Mouse (Mus musculus) embryonic facial prominence, embryonic 15.5 days (tissue): ENCODE measurements at regions not wholly inside any gene's neighbourhood (a gene's known extent, or its start where the extent isn't known, plus 50 kb on each side); places are given as distances from the start of the nearest gene placed in this dataset.

Source experiments
- ATAC-seq: fragments of 200-750 bp; cut with Nextera tagmentation; 2 replicates; pipeline ENCODE4 v1.8.0; 2017; ENCODE audit warnings: low read depth, moderate TSS enrichment; ENCODE audit not compliant: insufficient number of reproducible peaks, low FRiP score, low TSS enrichment
- H3K27ac ChIP-seq: fragments of 300-500 bp; sonication (generic); replicated peaks from 2 replicates; pipeline ENCODE4 v1.5.1; 2015; ENCODE audit warnings: mild to moderate bottlenecking, inconsistent platforms
- H3K27me3 ChIP-seq: fragments of 300-500 bp; sonication (generic); 2 replicates; pipeline ENCODE4 v1.6.1; 2015; ENCODE audit warnings: inconsistent platforms
- H3K36me3 ChIP-seq: fragments of 300-500 bp; sonication (generic); 2 replicates; pipeline ENCODE4 v1.6.1; 2015; ENCODE audit warnings: mild to moderate bottlenecking, inconsistent platforms
- H3K4me1 ChIP-seq: fragments of 300-500 bp; sonication (generic); 2 replicates; pipeline ENCODE4 v1.6.1; 2015; ENCODE audit warnings: inconsistent platforms
- H3K4me2 ChIP-seq: fragments of 300-500 bp; sonication (generic); replicated peaks from 2 replicates; pipeline ENCODE4 v1.6.1; 2015; ENCODE audit warnings: mild to moderate bottlenecking, inconsistent platforms
- H3K4me3 ChIP-seq: fragments of 300-500 bp; sonication (generic); replicated peaks from 2 replicates; pipeline ENCODE4 v1.5.1; 2015; ENCODE audit warnings: mild to moderate bottlenecking, inconsistent platforms
- H3K9ac ChIP-seq: fragments of 300-500 bp; sonication (generic); 2 replicates; pipeline ENCODE4 v1.6.1; 2015; ENCODE audit warnings: inconsistent platforms
- H3K9me3 ChIP-seq: fragments of 300-500 bp; sonication (generic); replicated peaks from 2 replicates; pipeline ENCODE4 v1.6.1; 2016; ENCODE audit warnings: inconsistent platforms
- WGBS: fragments of 180-500 bp; shearing (Covaris S2); methylation state at CpG from one replicate; pipeline ENCODE4 v1.1.7; 2015; 5-methylcytosine and 5-hydroxymethylcytosine counted together

GRCm38 (mm10) chr7:124939357-124939756 lies 505.1 kb upstream of the Kdm8 start:
- Histone ChIP-seq H3K9me3 (no peaks in the 10 kb centered on the region), H3K27me3 (no peaks in the 10 kb centered on the region), H3K4me1 (no peaks in the 10 kb centered on the region), H3K36me3 (no peaks in the 10 kb centered on the region), H3K4me2 (no peak overlapping the region), H3K27ac (no peak overlapping the region), H3K9ac (no peak overlapping the region), H3K4me3 (no peak overlapping the region)
- ATAC-seq: no peak
- 79% methylated on average over 1 of the region's 1 CpGs for WGBS

GRCm38 (mm10) chr7:124941527-124941926 lies 502.9 kb upstream of the Kdm8 start:
- H3K4me3 ChIP-seq: no peak overlapping the region
- H3K27me3 ChIP-seq: no peaks in the 10 kb centered on the region
- H3K36me3 ChIP-seq: no peaks in the 10 kb centered on the region
- H3K27ac ChIP-seq: no peak overlapping the region
- H3K4me2 ChIP-seq: no peak overlapping the region
- 63% methylated on average over 4 of the region's 4 CpGs for whole genome bisulfite sequencing
- H3K9ac ChIP-seq: no peak overlapping the region
- no peaks in the 10 kb centered on the region for H3K4me1 ChIP-seq
- H3K9me3 ChIP-seq: no peaks in the 10 kb centered on the region; the same call in 1 of the 2 replicates
- ATAC-seq: no peak

GRCm38 (mm10) chr7:124946424-124946823 lies 498.1 kb upstream of the Kdm8 start:
- 50% methylated on average over 1 of the region's 1 CpGs for WGBS
- Histone ChIP-seq H3K4me3 (no peak overlapping the region), H3K36me3 (no peaks in the 10 kb centered on the region), H3K9me3 (no peaks in the 10 kb centered on the region; the same call in 1 of the 2 replicates), H3K9ac (no peak overlapping the region), H3K27me3 (no peaks in the 10 kb centered on the region), H3K4me2 (no peak overlapping the region), H3K4me1 (no peaks in the 10 kb centered on the region), H3K27ac (no peak overlapping the region)
- ATAC-seq: no peak

- H3K36me3 ChIP-seq: no peaks in the 10 kb centered on the region
- H3K9me3 ChIP-seq: no peaks in the 10 kb centered on the region
- no peaks in the 10 kb centered on the region for H3K4me1 ChIP-seq
- H3K27ac ChIP-seq: no peak overlapping the region
- H3K27me3 ChIP-seq: no peaks in the 10 kb centered on the region
- no peak overlapping the region for H3K4me3 ChIP-seq
- ATAC-seq: no peak
- 83% methylated on average over 6 of the region's 6 CpGs for WGBS
- no peak overlapping the region for H3K4me2 ChIP-seq
- H3K9ac ChIP-seq: no peak overlapping the region
These were observed 487.1 kb upstream of the Kdm8 start for GRCm38 (mm10) chr7:124957329-124957728.

- H3K27me3 ChIP-seq: no peaks in the 10 kb centered on the region
- 68% methylated on average over 5 of the region's 5 CpGs for WGBS
- H3K4me1 ChIP-seq: no peaks in the 10 kb centered on the region
- no peak overlapping the region for H3K27ac ChIP-seq
- no peaks in the 10 kb centered on the region for H3K36me3 ChIP-seq
- ATAC-seq: no peak
- no peak overlapping the region for H3K4me3 ChIP-seq
- H3K9ac ChIP-seq: no peak overlapping the region
- H3K4me2 ChIP-seq: no peak overlapping the region
- H3K9me3 ChIP-seq: no peaks in the 10 kb centered on the region
These were observed 469.5 kb upstream of the Kdm8 start for GRCm38 (mm10) chr7:124974870-124975488.

GRCm38 (mm10) chr7:124989456-124989855 lies 455.0 kb upstream of the Kdm8 start:
- Histone ChIP-seq H3K36me3 (no peaks in the 10 kb centered on the region), H3K4me1 (no peaks in the 10 kb centered on the region), H3K9ac (no peak overlapping the region), H3K4me2 (no peak overlapping the region), H3K9me3 (no peaks in the 10 kb centered on the region), H3K4me3 (no peak overlapping the region), H3K27ac (no peak overlapping the region), H3K27me3 (no peaks in the 10 kb centered on the region)
- 56% methylated on average over 5 of the region's 5 CpGs for WGBS
- no peak for ATAC-seq

- no peaks in the 10 kb centered on the region for H3K4me1 ChIP-seq
- no peak for ATAC-seq
- H3K27ac ChIP-seq: no peak overlapping the region
- 25% methylated on average over 13 of the region's 13 CpGs for WGBS
- H3K4me2 ChIP-seq: no peak overlapping the region
- no peaks in the 10 kb centered on the region for H3K9me3 ChIP-seq
- H3K9ac ChIP-seq: no peak overlapping the region
- no peaks in the 10 kb centered on the region for H3K36me3 ChIP-seq
- no peak overlapping the region for H3K4me3 ChIP-seq
- H3K27me3 ChIP-seq: no peaks in the 10 kb centered on the region
These were observed 453.8 kb upstream of the Kdm8 start for GRCm38 (mm10) chr7:124990695-124991094.

GRCm38 (mm10) chr7:124996538-124996937 lies 447.9 kb upstream of the Kdm8 start:
- no peak for ATAC-seq
- WGBS: 85% methylated on average over 1 of the region's 1 CpGs
- no peak overlapping the region for H3K4me2 ChIP-seq

GRCm38 (mm10) chr7:125000669-125001068 lies 443.8 kb upstream of the Kdm8 start:
- H3K27me3 ChIP-seq: no peaks in the 10 kb centered on the region
- no peak overlapping the region for H3K4me2 ChIP-seq
- no peaks in the 10 kb centered on the region for H3K36me3 ChIP-seq
- no peaks in the 10 kb centered on the region for H3K9me3 ChIP-seq
- H3K4me1 ChIP-seq: no peaks in the 10 kb centered on the region
- no peak for ATAC-seq
- no peak overlapping the region for H3K27ac ChIP-seq
- no peak overlapping the region for H3K4me3 ChIP-seq
- no peak overlapping the region for H3K9ac ChIP-seq

More at GRCm38 (mm10) chr7:124996538-124996937, 447.9 kb upstream of the Kdm8 start:
- Histone ChIP-seq H3K9me3 (no peaks in the 10 kb centered on the region), H3K4me3 (no peak overlapping the region), H3K27ac (no peak overlapping the region), H3K27me3 (no peaks in the 10 kb centered on the region), H3K4me1 (no peaks in the 10 kb centered on the region), H3K9ac (no peak overlapping the region), H3K36me3 (no peaks in the 10 kb centered on the region)

GRCm38 (mm10) chr7:125005638-125006037 lies 438.8 kb upstream of the Kdm8 start:
- Histone ChIP-seq H3K9me3 (no peaks in the 10 kb centered on the region), H3K36me3 (no peaks in the 10 kb centered on the region), H3K4me3 (no peak overlapping the region), H3K9ac (no peak overlapping the region), H3K27ac (no peak overlapping the region), H3K4me1 (no peaks in the 10 kb centered on the region), H3K27me3 (no peaks in the 10 kb centered on the region), H3K4me2 (no peak overlapping the region)
- WGBS: 77% methylated on average over 3 of the region's 3 CpGs
- ATAC-seq: no peak

- Histone ChIP-seq H3K9ac (no peak overlapping the region), H3K9me3 (no peaks in the 10 kb centered on the region)
- WGBS: 62% methylated on average over 1 of the region's 1 CpGs
These were observed 425.2 kb upstream of the Kdm8 start for GRCm38 (mm10) chr7:125019259-125019658.

GRCm38 (mm10) chr7:125024944-125025343 lies 419.5 kb upstream of the Kdm8 start:
- WGBS: 68% methylated on average over 5 of the region's 5 CpGs
- Histone ChIP-seq H3K27me3 (no peaks in the 10 kb centered on the region), H3K36me3 (no peaks in the 10 kb centered on the region), H3K4me1 (no peaks in the 10 kb centered on the region), H3K9me3 (no peaks in the 10 kb centered on the region), H3K4me2 (no peak overlapping the region), H3K27ac (no peak overlapping the region), H3K4me3 (no peak overlapping the region), H3K9ac (no peak overlapping the region)
- no peak for ATAC-seq

More at GRCm38 (mm10) chr7:125019259-125019658, 425.2 kb upstream of the Kdm8 start:
- Histone ChIP-seq H3K4me1 (no peaks in the 10 kb centered on the region), H3K27me3 (no peaks in the 10 kb centered on the region), H3K4me3 (no peak overlapping the region), H3K27ac (no peak overlapping the region), H3K4me2 (no peak overlapping the region), H3K36me3 (no peaks in the 10 kb centered on the region)
- ATAC-seq: no peak
